Mouse (Mus musculus) cerebellum, adult 11-12 months (tissue): ENCODE measurements around the gene Ubap2.

Source experiments
- DNase-seq: peaks from one replicate; pipeline ENCODE4 v3.0.0; 2022

Gene Ubap2

DNA sequence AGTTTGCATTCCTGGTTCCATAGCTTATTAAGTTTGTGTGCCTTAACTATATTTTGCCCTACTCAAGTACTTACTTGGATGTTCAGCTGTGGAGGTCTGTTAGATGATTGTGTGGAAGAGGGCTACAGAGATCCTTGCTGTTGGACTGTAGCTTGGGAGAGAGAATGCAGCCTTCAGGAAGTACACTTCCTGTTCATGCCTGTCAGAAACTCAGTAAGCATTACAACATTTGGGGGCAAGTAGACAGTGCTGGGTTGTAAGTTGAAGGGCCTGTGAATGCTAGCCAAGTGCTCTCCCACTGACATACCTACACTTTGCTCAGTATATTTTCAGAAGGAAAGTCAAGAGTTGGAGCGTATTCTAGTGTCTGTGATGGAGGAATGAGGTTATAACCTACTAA, 116.7 kb downstream of the Ubap2 start:
- no peak for DNase-seq

DNA sequence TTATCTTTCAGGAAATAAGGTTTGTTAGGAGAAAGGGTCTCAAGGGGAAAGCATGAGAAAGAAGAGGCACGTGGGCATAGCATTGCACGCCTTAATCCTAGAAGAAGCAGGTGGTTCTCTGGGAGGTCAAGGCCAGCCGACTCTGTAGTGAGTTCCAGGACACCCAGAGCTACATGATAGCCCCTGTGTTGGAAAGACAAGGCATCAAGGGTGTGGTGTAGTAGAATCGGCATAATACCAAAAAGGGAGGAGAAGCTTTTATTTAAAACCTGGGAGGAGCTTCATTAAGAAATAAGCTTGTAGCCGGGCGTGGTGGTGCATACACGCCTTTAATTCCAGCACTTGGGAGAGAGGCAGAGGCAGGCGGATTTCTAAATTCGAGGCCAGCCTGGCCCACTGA, 118.0 kb downstream of the Ubap2 start:
- DNase-seq: no peak

DNA sequence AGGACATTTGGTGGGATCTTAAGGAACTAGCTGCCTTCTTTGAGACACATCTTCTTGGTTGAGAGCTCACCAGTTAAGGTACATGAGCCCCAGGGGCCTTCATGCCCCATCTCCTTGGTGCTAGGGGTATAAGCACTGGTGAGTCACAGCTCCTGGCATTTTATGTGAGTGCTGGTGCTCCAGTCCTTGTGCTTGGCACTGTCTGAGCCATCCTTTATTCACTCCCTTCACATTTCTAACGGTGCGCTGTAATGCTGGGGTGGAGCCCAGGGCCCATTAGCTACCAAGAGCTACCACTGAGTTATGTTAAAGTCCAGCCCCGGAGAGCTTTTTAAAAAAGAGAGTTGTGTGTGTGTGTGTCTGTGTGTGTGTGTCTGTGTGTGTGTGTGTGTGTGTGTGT, 121.8 kb downstream of the Ubap2 start:
- no peak for DNase-seq

DNA sequence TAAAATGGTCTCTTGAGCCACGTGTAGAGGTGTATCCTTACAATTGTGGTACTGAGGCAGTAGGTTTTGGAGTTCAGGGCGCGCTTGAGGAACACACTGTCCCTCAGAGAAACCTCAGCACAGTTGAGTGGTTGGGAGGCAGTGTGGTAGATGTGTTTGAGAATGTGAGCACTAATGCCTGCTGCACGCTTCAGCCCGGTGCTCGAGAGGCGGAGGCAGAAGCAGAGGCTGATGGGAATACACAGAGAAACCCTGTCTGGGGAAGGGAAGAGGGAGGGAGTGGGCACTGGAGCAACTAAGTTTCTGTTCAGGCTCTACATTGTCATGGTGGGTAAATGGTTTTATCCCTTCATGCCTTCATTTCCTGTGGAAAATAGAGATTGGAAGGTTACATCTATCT, 123.8 kb downstream of the Ubap2 start:
- no peak for DNase-seq

DNA sequence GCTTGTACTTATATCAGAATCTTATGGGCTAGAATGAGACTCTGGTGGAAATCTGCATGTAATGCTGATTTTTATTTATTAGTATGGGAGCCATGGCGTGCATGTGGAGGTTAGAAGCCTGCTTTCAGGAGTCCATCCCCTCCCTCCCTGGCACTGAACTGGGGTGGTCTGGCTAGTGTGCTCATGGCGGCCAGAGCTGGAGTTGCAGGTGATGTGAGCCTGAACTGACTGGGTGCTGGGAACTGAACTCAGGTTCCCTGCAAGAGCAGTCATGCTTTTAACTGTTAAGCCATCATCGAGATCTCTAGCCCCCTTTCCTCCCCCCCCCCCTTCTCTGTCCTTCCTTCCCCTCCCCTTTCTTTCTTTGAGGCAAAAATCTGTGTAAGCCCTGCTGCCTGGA, 125.1 kb downstream of the Ubap2 start:
- DNase-seq: no peak
